Mouse (Mus musculus) stomach, postnatal 0 days (tissue): ENCODE results near the gene Gkn2. TPM values are rescaled to one million over a fixed set of nuclear protein-coding genes. Genes with fewer than 3 reads are reported as not detected.
A peak's percentile ranks its signal among the peaks of the same experiment; 100 is the strongest.

Source experiments
- ATAC-seq: fragments of 200-750 bp; cut with Nextera tagmentation; 2 replicates; pipeline ENCODE4 v1.8.0; 2017; ENCODE audit not compliant: low FRiP score, low TSS enrichment
- DNase-seq: peaks from one replicate; pipeline ENCODE4 v3.0.0-alpha.2; 2016; ENCODE audit warnings: low spot score
- H3K27ac ChIP-seq: fragments of 300-500 bp; sonication (generic); replicated peaks from 2 replicates; pipeline ENCODE4 v1.5.1; 2014; ENCODE audit warnings: mild to moderate bottlenecking, control low read depth
- H3K27me3 ChIP-seq: fragments of 300-500 bp; sonication (generic); 2 replicates; pipeline ENCODE4 v1.6.1; 2014; ENCODE audit warnings: low read length; ENCODE audit not compliant: control insufficient read depth, insufficient read depth
- H3K36me3 ChIP-seq: fragments of 300-500 bp; sonication (generic); 2 replicates; pipeline ENCODE4 v1.6.1; 2014; ENCODE audit warnings: low read length, mixed read lengths; ENCODE audit not compliant: control insufficient read depth, insufficient read depth
- H3K4me1 ChIP-seq: fragments of 300-500 bp; sonication (generic); replicated peaks from 2 replicates; pipeline ENCODE4 v1.6.1; 2014; ENCODE audit warnings: antibody characterized with exemption; ENCODE audit not compliant: control insufficient read depth, insufficient read depth
- H3K4me2 ChIP-seq: fragments of 300-500 bp; sonication (generic); replicated peaks from 2 replicates; pipeline ENCODE4 v1.6.1; 2014; ENCODE audit warnings: low read depth, mild to moderate bottlenecking, control low read depth, moderate library complexity
- H3K4me3 ChIP-seq: fragments of 300-500 bp; sonication (generic); 2 replicates; pipeline ENCODE4 v1.5.1; 2014; ENCODE audit warnings: low read depth, low read length, control low read depth
- H3K9ac ChIP-seq: fragments of 300-500 bp; sonication (generic); 2 replicates; pipeline ENCODE4 v1.6.1; 2014; ENCODE audit warnings: mild to moderate bottlenecking, low read length, control low read depth, mixed read lengths
- H3K9me3 ChIP-seq: fragments of 300-500 bp; sonication (generic); 2 replicates; pipeline ENCODE4 v1.6.1; 2016; ENCODE audit warnings: low read length; ENCODE audit not compliant: control insufficient read depth
- CTCF ChIP-seq: IDR thresholded peaks from 2 replicates; pipeline ENCODE4 v1.5.1; 2016; ENCODE audit warnings: antibody characterized with exemption, low read depth, mild to moderate bottlenecking, moderate library complexity
- EP300 ChIP-seq: optimal IDR thresholded peaks from 2 replicates; pipeline ENCODE3; 2016; ENCODE audit warnings: antibody characterized with exemption
- WGBS: fragments of 180-500 bp; shearing (Covaris S2); extraction: QIAGEN DNeasy Blood & Tissue Kit; methylation state at CpG from one replicate; pipeline ENCODE4 v1.1.7; 2014; 5-methylcytosine and 5-hydroxymethylcytosine counted together
- polyA plus RNA-seq: library from polyadenylated mRNA; unstranded; fragments of >200 nt; fragmentation: Nextera tagmentation; extraction: Ambion mirVana; gene quantifications from 2 replicates; pipeline ENCODE4 v1.2.1, GENCODE M21; 2015

Gene Gkn2
- polyA plus RNA-seq, 1 experiment from 2014 or later = 6,292 TPM

DNA sequence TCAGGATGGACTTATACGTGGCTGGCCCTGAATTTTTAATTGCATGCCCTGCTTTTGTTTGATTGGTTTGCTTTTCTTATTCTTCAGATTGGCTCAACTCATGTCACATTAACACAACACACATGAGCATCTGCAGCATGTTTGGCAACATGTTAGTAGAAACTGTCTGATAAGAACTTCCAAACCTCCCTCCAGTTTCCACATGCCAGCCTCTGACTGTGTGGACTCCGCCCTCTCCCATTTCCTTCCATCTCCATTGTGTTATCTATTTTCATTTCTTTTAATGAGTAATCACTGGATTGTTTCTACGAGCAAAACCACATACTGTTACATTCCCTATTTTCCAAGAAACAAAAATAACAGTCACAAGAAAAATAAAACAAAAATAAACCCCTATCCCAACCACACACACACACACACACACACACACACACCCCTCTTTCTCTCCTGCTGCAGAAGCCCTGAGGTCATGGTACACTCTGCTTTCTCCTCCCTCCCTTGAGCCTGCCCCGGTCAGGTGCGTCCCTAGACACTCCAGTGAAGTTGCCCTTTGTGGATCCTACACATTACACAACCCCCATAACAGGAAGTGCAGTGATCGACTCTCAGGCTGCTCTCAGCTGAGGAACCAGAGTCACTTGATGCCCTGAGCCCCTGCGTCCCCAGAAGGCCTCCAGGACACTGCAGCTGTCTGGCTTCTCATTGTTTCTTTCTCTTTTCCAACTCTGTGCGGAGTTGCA lies 20.5 kb downstream of the Gkn2 start:
- WGBS = 51% methylated on average over 8 of the region's 8 CpGs
- Histone ChIP-seq H3K9me3 (no peaks in the 10 kb centered on the region), H3K4me2 (no peak overlapping the region), H3K4me1 (no peaks in the 10 kb centered on the region), H3K4me3 (no peak overlapping the region), H3K27me3 (no peaks in the 10 kb centered on the region), H3K9ac (no peak overlapping the region), H3K36me3 (no peaks in the 10 kb centered on the region), H3K27ac (no peak overlapping the region)
- DNase-seq (peak; percentile 10), ATAC-seq (no peak)
- TF ChIP-seq EP300 (no peak), CTCF (no peak)

DNA sequence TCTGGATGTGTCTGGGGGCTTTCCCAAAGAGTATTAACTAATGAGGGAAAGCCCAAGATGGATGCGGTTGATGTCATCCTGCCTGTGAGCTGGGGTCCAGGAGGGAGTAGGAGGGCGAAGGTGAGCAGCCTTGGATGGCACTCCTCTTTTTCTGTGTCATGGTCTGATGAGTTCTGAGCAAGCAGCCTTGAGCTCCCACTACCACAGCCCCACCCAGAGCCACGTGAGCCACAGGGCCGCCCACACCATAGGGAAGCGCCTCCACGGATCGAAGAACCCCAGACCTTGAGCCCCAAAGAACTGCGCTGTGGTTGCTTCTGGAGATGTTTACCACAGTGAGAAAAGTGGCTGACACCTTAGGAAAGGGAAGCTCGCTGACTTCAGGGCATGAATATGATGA lies 21.6 kb downstream of the Gkn2 start:
- H3K27me3 ChIP-seq = no peaks in the 10 kb centered on the region
- DNase-seq = no peak
- no peak overlapping the region for H3K27ac ChIP-seq
- H3K4me3 ChIP-seq = no peak overlapping the region
- H3K36me3 ChIP-seq = no peaks in the 10 kb centered on the region
- no peak overlapping the region for H3K9ac ChIP-seq
- no peaks in the 10 kb centered on the region for H3K4me1 ChIP-seq
- H3K4me2 ChIP-seq = no peak overlapping the region
- TF ChIP-seq EP300 = no peak
- TF ChIP-seq CTCF = no peak
- no peaks in the 10 kb centered on the region for H3K9me3 ChIP-seq
- WGBS = 84% methylated on average over 9 of the region's 9 CpGs
- no peak for ATAC-seq

DNA sequence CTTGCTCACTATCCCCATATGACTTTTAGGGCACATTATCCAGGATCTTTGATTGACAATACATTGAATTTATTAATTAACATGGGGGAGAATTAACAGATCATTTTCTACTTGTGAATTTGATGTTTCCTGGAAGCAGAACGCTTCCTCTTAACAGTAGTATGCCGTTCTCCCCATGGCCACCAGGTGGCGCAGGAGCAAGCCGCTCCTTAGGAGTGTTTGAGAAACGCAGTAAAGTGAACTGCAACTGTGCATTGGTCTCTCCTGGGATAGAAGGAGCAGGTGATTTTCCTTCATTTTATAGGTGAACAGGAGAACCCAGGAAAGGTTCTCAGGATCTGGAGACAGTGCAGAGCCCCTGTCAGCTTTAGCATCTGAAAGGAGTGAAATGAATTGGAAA lies 26.0 kb downstream of the Gkn2 start:
- Histone ChIP-seq H3K9ac (no peak overlapping the region), H3K4me3 (no peak overlapping the region), H3K36me3 (no peaks in the 10 kb centered on the region), H3K27ac (no peak overlapping the region), H3K27me3 (no peaks in the 10 kb centered on the region), H3K4me1 (no peaks in the 10 kb centered on the region), H3K4me2 (no peak overlapping the region), H3K9me3 (no peaks in the 10 kb centered on the region)
- peak; percentile 99 for TF ChIP-seq CTCF
- TF ChIP-seq EP300 = no peak
- 2% methylated on average over 5 of the region's 5 CpGs for WGBS
- peak; percentile 82 for DNase-seq
- peak; percentile 49 for ATAC-seq

DNA sequence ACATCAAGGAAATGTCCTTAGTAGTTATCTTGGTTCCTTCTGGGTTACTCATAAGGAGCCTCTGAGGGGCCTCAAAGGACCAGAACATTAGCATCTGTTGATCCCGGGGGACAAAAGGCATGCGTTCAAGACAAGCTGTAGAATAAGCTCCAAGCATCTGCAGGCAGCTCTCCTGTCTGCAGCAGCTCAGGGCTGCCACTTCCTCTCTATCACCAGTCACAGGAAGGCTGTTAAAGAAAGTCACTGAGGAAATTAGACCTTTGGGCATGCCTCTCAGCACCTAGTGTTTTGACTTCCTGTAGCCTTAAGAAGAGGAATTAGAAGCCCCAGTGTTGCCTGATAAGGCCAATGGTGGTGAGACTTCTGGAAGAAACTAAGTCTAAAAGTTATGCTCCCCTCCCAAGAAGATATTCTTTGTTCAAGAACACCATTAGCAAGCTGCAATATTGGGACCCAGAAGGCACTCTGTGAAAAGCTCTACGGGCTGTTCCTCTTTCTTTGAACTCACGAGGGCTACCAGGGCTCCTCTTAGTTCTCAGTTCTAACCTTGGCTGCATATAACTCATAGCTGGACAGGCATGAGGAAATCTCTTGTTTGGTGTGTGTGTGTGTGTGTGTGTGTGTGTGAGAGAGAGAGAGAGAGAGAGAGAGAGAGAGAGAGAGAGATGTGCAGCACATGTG lies 26.9 kb downstream of the Gkn2 start:
- no peak overlapping the region for H3K9ac ChIP-seq
- 64% methylated on average over 4 of the region's 4 CpGs for WGBS
- no peak overlapping the region for H3K4me2 ChIP-seq
- no peaks in the 10 kb centered on the region for H3K36me3 ChIP-seq
- no peaks in the 10 kb centered on the region for H3K27me3 ChIP-seq
- DNase-seq = no peak
- H3K9me3 ChIP-seq = no peaks in the 10 kb centered on the region
- H3K27ac ChIP-seq = no peak overlapping the region
- TF ChIP-seq EP300 (no peak), CTCF (no peak)
- ATAC-seq = no peak
- H3K4me1 ChIP-seq = no peaks in the 10 kb centered on the region
- no peak overlapping the region for H3K4me3 ChIP-seq

DNA sequence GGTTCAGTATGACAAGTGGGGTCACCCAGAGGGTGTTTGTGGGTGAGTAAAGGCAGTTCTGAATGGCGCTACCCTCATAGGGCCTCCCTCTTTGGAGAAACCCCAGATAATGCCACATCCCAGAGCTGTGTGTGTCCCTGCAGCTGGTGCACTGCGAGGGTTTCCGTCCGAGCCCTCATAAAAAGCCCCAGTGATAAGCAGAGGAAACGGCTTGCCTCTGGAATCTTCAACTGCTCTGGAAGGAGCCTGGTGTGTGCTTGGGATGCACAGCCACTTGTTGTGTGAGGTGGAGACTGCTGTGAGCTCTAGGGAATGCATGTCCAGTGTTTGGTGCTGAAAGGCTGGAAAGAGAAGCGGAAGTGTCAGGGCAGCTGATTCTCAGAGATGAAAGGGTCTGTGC lies 28.3 kb downstream of the Gkn2 start:
- ATAC-seq = no peak
- TF ChIP-seq EP300 = no peak
- TF ChIP-seq CTCF = no peak
- H3K27me3 ChIP-seq = no peaks in the 10 kb centered on the region
- 62% methylated on average over 6 of the region's 6 CpGs for WGBS
- H3K27ac ChIP-seq = no peak overlapping the region
- H3K9me3 ChIP-seq = no peaks in the 10 kb centered on the region
- no peaks in the 10 kb centered on the region for H3K4me1 ChIP-seq
- H3K36me3 ChIP-seq = no peaks in the 10 kb centered on the region
- H3K4me3 ChIP-seq = no peak overlapping the region
- no peak overlapping the region for H3K4me2 ChIP-seq
- DNase-seq = peak; percentile 10
- H3K9ac ChIP-seq = no peak overlapping the region; the same call in 1 of the 2 replicates

DNA sequence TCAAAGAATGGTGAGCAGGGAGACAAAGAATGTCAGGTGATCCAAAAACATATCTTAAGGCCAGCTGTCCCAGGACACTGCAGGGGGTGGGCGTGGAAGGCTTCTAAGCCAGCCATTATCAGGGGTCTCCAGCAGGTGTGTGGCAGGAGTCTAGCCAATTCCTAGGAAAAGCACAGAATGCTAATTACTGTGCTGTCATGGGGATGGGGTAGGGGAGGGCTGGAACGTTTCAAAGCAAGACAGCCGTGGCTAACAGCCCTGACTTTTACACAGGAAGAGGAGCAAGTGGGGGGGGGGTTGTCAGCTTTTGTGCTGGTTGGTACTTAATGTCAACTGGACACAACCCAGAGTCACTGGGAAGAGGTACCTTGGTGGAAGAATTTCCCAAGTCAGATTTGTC lies 38.9 kb downstream of the Gkn2 start:
- Histone ChIP-seq H3K27me3 (no peaks in the 10 kb centered on the region), H3K27ac (no peak overlapping the region), H3K4me1 (no peaks in the 10 kb centered on the region), H3K9me3 (no peaks in the 10 kb centered on the region), H3K9ac (no peak overlapping the region), H3K4me3 (no peak overlapping the region), H3K36me3 (no peaks in the 10 kb centered on the region), H3K4me2 (no peak overlapping the region)
- no peak for ATAC-seq
- TF ChIP-seq CTCF (no peak), EP300 (no peak)
- 34% methylated on average over 3 of the region's 3 CpGs for WGBS
- no peak for DNase-seq
